Mouse (Mus musculus): ENCODE measurements at regions not wholly inside any gene's neighbourhood (a gene's known extent, or its start where the extent isn't known, plus 50 kb on each side); places are given as distances from the start of the nearest gene placed in this dataset.

DNA sequence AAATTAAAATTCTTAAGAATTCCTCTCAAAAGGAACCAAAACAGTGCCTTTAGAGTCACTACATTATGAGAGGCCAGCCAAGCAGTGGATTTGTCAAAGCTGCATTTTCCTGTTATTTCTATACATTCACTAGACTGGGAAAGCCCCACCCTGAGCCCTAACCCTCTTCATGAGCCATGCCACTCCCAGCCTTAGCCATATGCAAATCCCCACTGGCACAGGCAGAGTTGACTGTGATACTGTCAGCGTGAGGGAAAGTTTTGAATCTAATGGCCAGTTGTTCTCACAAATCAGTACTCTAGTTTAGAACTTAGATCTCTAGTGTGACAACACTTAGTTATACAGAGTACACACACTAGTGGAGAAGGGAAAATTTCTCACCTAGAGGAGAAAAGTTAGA is 486.4 kb downstream of the Inhba start:
- TF ChIP-seq CTCF (IDR thresholded peaks at IDR 0.05; ENCODE audit: low read depth, low read length) (no peak), POLR2A (IDR thresholded peaks at IDR 0.05; ENCODE audit: insufficient read depth, low read length) (no peak)
